Mouse (Mus musculus) stomach, postnatal 0 days (tissue): ENCODE data around the gene Gmnc. TPM values are rescaled to one million over a fixed set of nuclear protein-coding genes. Genes with fewer than 3 reads are reported as not detected.

Experiments used
- ATAC-seq: fragments of 200-750 bp; cut with Nextera tagmentation; 2 replicates; pipeline ENCODE4 v1.8.0; 2017; ENCODE audit not compliant: low FRiP score, low TSS enrichment
- DNase-seq: peaks from one replicate; pipeline ENCODE4 v3.0.0-alpha.2; 2016; ENCODE audit warnings: low spot score
- H3K27ac ChIP-seq: fragments of 300-500 bp; sonication (generic); replicated peaks from 2 replicates; pipeline ENCODE4 v1.5.1; 2014; ENCODE audit warnings: mild to moderate bottlenecking, control low read depth
- H3K27me3 ChIP-seq: fragments of 300-500 bp; sonication (generic); 2 replicates; pipeline ENCODE4 v1.6.1; 2014; ENCODE audit warnings: low read length; ENCODE audit not compliant: control insufficient read depth, insufficient read depth
- H3K36me3 ChIP-seq: fragments of 300-500 bp; sonication (generic); 2 replicates; pipeline ENCODE4 v1.6.1; 2014; ENCODE audit warnings: low read length, mixed read lengths; ENCODE audit not compliant: control insufficient read depth, insufficient read depth
- H3K4me1 ChIP-seq: fragments of 300-500 bp; sonication (generic); replicated peaks from 2 replicates; pipeline ENCODE4 v1.6.1; 2014; ENCODE audit warnings: antibody characterized with exemption; ENCODE audit not compliant: control insufficient read depth, insufficient read depth
- H3K4me2 ChIP-seq: fragments of 300-500 bp; sonication (generic); replicated peaks from 2 replicates; pipeline ENCODE4 v1.6.1; 2014; ENCODE audit warnings: low read depth, mild to moderate bottlenecking, control low read depth, moderate library complexity
- H3K4me3 ChIP-seq: fragments of 300-500 bp; sonication (generic); 2 replicates; pipeline ENCODE4 v1.5.1; 2014; ENCODE audit warnings: low read depth, low read length, control low read depth
- H3K9ac ChIP-seq: fragments of 300-500 bp; sonication (generic); 2 replicates; pipeline ENCODE4 v1.6.1; 2014; ENCODE audit warnings: mild to moderate bottlenecking, low read length, control low read depth, mixed read lengths
- H3K9me3 ChIP-seq: fragments of 300-500 bp; sonication (generic); 2 replicates; pipeline ENCODE4 v1.6.1; 2016; ENCODE audit warnings: low read length; ENCODE audit not compliant: control insufficient read depth
- CTCF ChIP-seq: IDR thresholded peaks from 2 replicates; pipeline ENCODE4 v1.5.1; 2016; ENCODE audit warnings: antibody characterized with exemption, low read depth, mild to moderate bottlenecking, moderate library complexity
- EP300 ChIP-seq: optimal IDR thresholded peaks from 2 replicates; pipeline ENCODE3; 2016; ENCODE audit warnings: antibody characterized with exemption
- WGBS: fragments of 180-500 bp; shearing (Covaris S2); extraction: QIAGEN DNeasy Blood & Tissue Kit; methylation state at CpG from one replicate; pipeline ENCODE4 v1.1.7; 2014; 5-methylcytosine and 5-hydroxymethylcytosine counted together
- polyA plus RNA-seq: library from polyadenylated mRNA; unstranded; fragments of >200 nt; fragmentation: Nextera tagmentation; extraction: Ambion mirVana; gene quantifications from 2 replicates; pipeline ENCODE4 v1.2.1, GENCODE M21; 2015

Gene Gmnc
- polyA plus RNA-seq, 1 experiment from 2014 or later: 0.04 TPM

- Histone ChIP-seq H3K4me3 (no peak overlapping the region), H3K27me3 (no peaks in the 10 kb centered on the region), H3K4me2 (no peak overlapping the region), H3K27ac (no peak overlapping the region), H3K4me1 (no peaks in the 10 kb centered on the region), H3K36me3 (no peaks in the 10 kb centered on the region), H3K9me3 (no peaks in the 10 kb centered on the region), H3K9ac (no peak overlapping the region)
- TF ChIP-seq EP300: no peak
- no peak for TF ChIP-seq CTCF
- 9% methylated on average over 2 of the region's 2 CpGs for WGBS
- ATAC-seq (no peak), DNase-seq (no peak)
Observed at GRCm38 (mm10) chr16:26999563-26999962, 8.1 kb upstream of the Gmnc start.

DNA sequence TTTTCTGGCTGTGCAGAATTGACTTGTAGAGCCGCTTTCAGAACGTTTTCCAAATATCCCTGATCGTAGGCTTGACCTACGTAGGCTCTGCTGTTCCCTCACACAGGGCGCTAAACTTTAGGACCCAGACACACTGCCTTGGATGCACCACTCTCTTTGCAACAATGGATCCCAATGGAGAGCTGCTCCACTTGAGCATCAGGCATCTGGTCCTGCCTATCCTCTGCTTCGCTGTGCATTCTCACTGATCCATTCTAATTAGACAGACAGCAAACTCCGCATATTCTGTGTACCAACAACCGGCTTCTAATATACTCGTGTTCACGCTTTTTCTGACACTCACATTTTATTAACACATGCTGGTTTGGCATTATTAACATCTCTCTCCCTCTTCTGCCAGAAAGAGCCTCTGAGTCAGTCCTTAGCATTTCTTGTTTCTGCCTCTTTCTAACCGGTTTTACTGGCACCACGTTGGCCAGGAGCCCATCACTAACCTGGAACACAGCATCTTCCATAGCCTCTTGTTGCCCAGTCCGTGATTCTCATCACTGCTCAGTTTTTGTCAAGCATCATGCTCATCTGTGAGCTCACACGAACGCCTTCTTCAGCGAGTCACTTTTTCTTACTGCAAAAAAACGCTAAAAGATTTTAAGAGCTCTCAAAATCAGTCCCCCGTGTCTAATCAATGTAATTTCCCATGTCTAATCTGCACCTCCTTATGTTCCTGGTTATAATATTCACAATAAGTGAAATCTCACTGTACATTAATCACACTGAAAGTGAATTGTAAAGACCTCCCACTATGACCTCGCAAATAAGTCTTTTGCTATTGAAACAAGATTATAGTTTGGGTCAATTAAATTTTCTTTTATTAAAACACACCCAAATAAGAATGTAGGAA is 1.8 kb downstream of the Gmnc start:
- 78% methylated on average over 19 of the region's 19 CpGs for WGBS
- no peaks in the 10 kb centered on the region for H3K9me3 ChIP-seq

GRCm38 (mm10) chr16:26988188-26988587 is 3.3 kb downstream of the Gmnc start:
- no peak overlapping the region for H3K4me3 ChIP-seq
- H3K9me3 ChIP-seq: no peaks in the 10 kb centered on the region
- H3K4me1 ChIP-seq: no peaks in the 10 kb centered on the region
- no peaks in the 10 kb centered on the region for H3K36me3 ChIP-seq
- H3K9ac ChIP-seq: no peak overlapping the region
- no peak overlapping the region for H3K4me2 ChIP-seq
- H3K27me3 ChIP-seq: no peaks in the 10 kb centered on the region
- no peak for DNase-seq
- no peak overlapping the region for H3K27ac ChIP-seq
- 85% methylated on average over 1 of the region's 1 CpGs for WGBS
- ATAC-seq: no peak
- TF ChIP-seq CTCF (no peak), EP300 (no peak)

More for the DNA sequence above, 1.8 kb downstream of the Gmnc start:
- no peak overlapping the region for H3K4me3 ChIP-seq
- no peaks in the 10 kb centered on the region for H3K27me3 ChIP-seq
- H3K4me1 ChIP-seq: no peaks in the 10 kb centered on the region
- TF ChIP-seq EP300: no peak
- no peak for TF ChIP-seq CTCF
- DNase-seq: no peak
- no peak overlapping the region for H3K4me2 ChIP-seq
- no peak for ATAC-seq
- H3K9ac ChIP-seq: no peak overlapping the region
- no peak overlapping the region for H3K27ac ChIP-seq
- no peaks in the 10 kb centered on the region for H3K36me3 ChIP-seq

DNA sequence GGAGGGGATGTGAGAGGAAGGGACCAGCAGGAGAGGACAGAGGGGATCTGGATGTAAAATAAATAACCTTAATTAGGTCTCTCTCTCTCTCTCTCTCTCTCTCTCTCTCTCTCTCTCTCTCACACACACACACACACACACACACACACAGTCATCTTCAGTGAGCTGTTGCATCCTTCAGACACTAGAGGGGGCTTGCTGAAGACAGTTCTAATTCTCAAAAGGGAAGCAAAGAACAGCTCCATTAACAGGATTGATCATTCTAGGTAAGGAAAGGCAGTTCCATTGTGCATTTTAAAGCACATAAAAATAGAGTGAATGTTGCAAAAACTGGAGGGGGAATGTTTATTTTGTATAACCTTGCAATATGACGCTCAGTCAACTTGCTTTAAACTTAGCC is 5.7 kb downstream of the Gmnc start:
- WGBS: 79% methylated on average over 1 of the region's 1 CpGs
- no peak for ATAC-seq
- DNase-seq: no peak
- Histone ChIP-seq H3K27me3 (no peaks in the 10 kb centered on the region), H3K4me2 (no peak overlapping the region), H3K4me1 (no peaks in the 10 kb centered on the region), H3K9ac (no peak overlapping the region), H3K27ac (no peak overlapping the region), H3K4me3 (no peak overlapping the region), H3K36me3 (no peaks in the 10 kb centered on the region), H3K9me3 (no peaks in the 10 kb centered on the region)
- TF ChIP-seq EP300: no peak
- TF ChIP-seq CTCF: peak; percentile 60

GRCm38 (mm10) chr16:26982112-26982511 is 9.3 kb downstream of the Gmnc start:
- H3K4me3 ChIP-seq: no peak overlapping the region
- ATAC-seq (no peak), DNase-seq (no peak)
- no peaks in the 10 kb centered on the region for H3K9me3 ChIP-seq
- TF ChIP-seq EP300 (no peak), CTCF (peak; percentile 66)
- H3K4me2 ChIP-seq: no peak overlapping the region
- H3K4me1 ChIP-seq: no peaks in the 10 kb centered on the region
- H3K9ac ChIP-seq: no peak overlapping the region
- no peaks in the 10 kb centered on the region for H3K27me3 ChIP-seq
- no peaks in the 10 kb centered on the region for H3K36me3 ChIP-seq
- H3K27ac ChIP-seq: no peak overlapping the region
- WGBS: 31% methylated on average over 3 of the region's 3 CpGs

- Histone ChIP-seq H3K9ac (0 out of 2 replicates have a peak overlapping the region, but pooled peaks have one; percentile 27), H3K27ac (no peak overlapping the region), H3K27me3 (no peaks in the 10 kb centered on the region), H3K4me1 (no peaks in the 10 kb centered on the region), H3K4me3 (peak overlapping the region; percentile 20), H3K9me3 (no peaks in the 10 kb centered on the region), H3K4me2 (peak overlapping the region; percentile 54), H3K36me3 (no peaks in the 10 kb centered on the region)
- WGBS: 2% methylated on average over 28 of the region's 28 CpGs
- no peak for TF ChIP-seq EP300
- TF ChIP-seq CTCF: no peak
- ATAC-seq: peak; percentile 35; the same call in 1 of the 2 replicates
- peak; percentile 31 for DNase-seq
Observed at GRCm38 (mm10) chr16:26967967-26968366, 23.5 kb downstream of the Gmnc start.
